In the genomic region with DNA sequence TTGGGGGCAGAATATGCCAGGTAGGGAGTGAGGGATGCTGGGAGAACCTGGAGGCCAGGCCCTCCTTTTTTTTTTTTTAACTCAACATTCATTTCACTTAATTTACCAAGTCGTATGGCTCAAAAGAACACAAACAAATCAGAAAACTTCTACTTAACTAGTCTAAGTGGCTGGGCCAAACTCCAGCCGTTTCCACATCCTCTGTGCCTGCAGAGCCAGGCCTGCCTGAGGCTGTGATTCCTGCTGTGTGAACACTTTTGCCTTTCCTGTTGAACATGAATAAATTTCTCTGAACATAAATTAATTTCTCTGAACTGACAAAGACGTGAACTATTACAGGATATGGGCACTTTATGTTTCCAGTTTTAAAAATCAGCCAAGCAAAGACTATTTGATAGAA, we compare ENCODE assay signal across 42 mouse cellular contexts. TPM values are rescaled to one million over a fixed set of nuclear protein-coding genes. Genes with fewer than 3 reads are reported as not detected.
DNase-seq lines count a peak whose midpoint lies in the region; ATAC-seq and TF ChIP-seq lines count a peak whose summit lies in the region.
"Had no signal": no experiment of that assay in that cellular context is flagged by ENCODE, and none has a peak within 500 bp of the region (broad histone marks: within the 10 kb centered on the region; RNA-seq: fewer than 3 reads in every experiment).

No protein-coding gene starts in this region.

- WGBS in kidney, postnatal 0 days = 42% methylated on average over 3 of the region's 3 CpGs
- WGBS in kidney, embryonic 15.5 days = 42% methylated on average over 3 of the region's 3 CpGs
- WGBS in liver, embryonic 15.5 days (ENCODE audit: insufficient replicate concordance) = 71% methylated on average over 3 of the region's 3 CpGs

- H3K4me2 ChIP-seq in kidney, postnatal 0 days (ENCODE audit: low read length) = no peak overlapping the region
- H3K4me2 ChIP-seq in kidney, embryonic 15.5 days = no peak overlapping the region
- H3K4me2 ChIP-seq in liver, embryonic 15.5 days = no peak overlapping the region
- H3K4me2 ChIP-seq: forebrain, embryonic 15.5 days; heart, embryonic 12.5 days; hindbrain, embryonic 14.5 days; liver, embryonic 13.5 days; lung, embryonic 14.5 days; midbrain, embryonic 12.5 days; stomach, embryonic 15.5 days had no signal

- no peak for ATAC-seq in kidney, postnatal 0 days (replicated peaks; ENCODE audit: low FRiP score, low read depth)
- ATAC-seq in kidney, embryonic 15.5 days (replicated peaks; ENCODE audit: low FRiP score) = no peak
- ATAC-seq in liver, embryonic 15.5 days (ENCODE audit: insufficient read depth) = no peak
- ATAC-seq in hematopoietic stem cell, adult 5-6 weeks (replicated peaks in 1 of 2; ENCODE audit: insufficient read depth in 1 of 2, low FRiP score in 2 of 2, low TSS enrichment in 1 of 2, low read depth in 1 of 2, poor library complexity in 2 of 2, severe bottlenecking in 2 of 2) = 0 out of 4 replicates have a peak, but pooled peaks have one; percentile 5 to 56
- ATAC-seq: activated CD4-positive, CD25-positive, alpha-beta regulatory T cell, adult 4 months; forebrain, embryonic 15.5 days; intestine, postnatal 0 days had no signal

- H3K4me1 ChIP-seq in kidney, postnatal 0 days (replicated peaks; ENCODE audit: insufficient read depth, low read length) = no peaks in the 10 kb centered on the region
- no peaks in the 10 kb centered on the region for H3K4me1 ChIP-seq in kidney, embryonic 15.5 days
- H3K4me1 ChIP-seq in liver, embryonic 15.5 days (replicated peaks) = peaks cover 45% of the 10 kb centered on the region
- H3K4me1 ChIP-seq: forebrain, embryonic 15.5 days; heart, embryonic 12.5 days; midbrain, embryonic 12.5 days; stomach, embryonic 15.5 days had no signal

- no peak overlapping the region for H3K27ac ChIP-seq in kidney, postnatal 0 days
- H3K27ac ChIP-seq in kidney, embryonic 15.5 days = no peak overlapping the region
- H3K27ac ChIP-seq in liver, embryonic 15.5 days (replicated peaks) = 0 out of 2 replicates have a peak overlapping the region, but pooled peaks have one; percentile 31
- H3K27ac ChIP-seq: forebrain, embryonic 10.5 days; forebrain, embryonic 15.5 days; hindbrain, embryonic 14.5 days; midbrain, embryonic 12.5 days; stomach, embryonic 15.5 days had no signal

- no peaks in the 10 kb centered on the region for H3K9me3 ChIP-seq in kidney, postnatal 0 days (replicated peaks; ENCODE audit: low read length)
- no peaks in the 10 kb centered on the region for H3K9me3 ChIP-seq in kidney, embryonic 15.5 days (replicated peaks)
- H3K9me3 ChIP-seq in liver, embryonic 15.5 days (replicated peaks) = no peaks in the 10 kb centered on the region
- H3K9me3 ChIP-seq: forebrain, embryonic 10.5 days; forebrain, embryonic 15.5 days; heart, embryonic 12.5 days; liver, embryonic 13.5 days; midbrain, embryonic 12.5 days; stomach, embryonic 15.5 days had no signal

- H3K27me3 ChIP-seq in kidney, postnatal 0 days (ENCODE audit: insufficient read depth, low read length) = no peaks in the 10 kb centered on the region
- no peaks in the 10 kb centered on the region for H3K27me3 ChIP-seq in kidney, embryonic 15.5 days
- no peaks in the 10 kb centered on the region for H3K27me3 ChIP-seq in liver, embryonic 15.5 days
- H3K27me3 ChIP-seq: forebrain, embryonic 15.5 days; heart, embryonic 12.5 days; liver, embryonic 13.5 days; megakaryocyte, embryonic 14.5 days; midbrain, embryonic 12.5 days; stomach, embryonic 15.5 days had no signal

- peak; percentile 41 for DNase-seq in kidney, postnatal 0 days (ENCODE audit: low spot score)
- DNase-seq in liver (no peak), NIH3T3 (ENCODE audit: low read depth) (peak; percentile 79)
- DNase-seq in ovary, adult 18-20 months (ENCODE audit: low spot score) = no peak
- DNase-seq: adrenal gland, adult 8-10 months; B cell, adult 2 months; cerebellum, adult 2 months; cerebellum, postnatal 14 days; gastrocnemius, postnatal 25 days; heart, adult 18-20 months; heart, postnatal 4 days; liver, embryonic 13.5 days; lung, embryonic 14.5 days; retina, postnatal 1 day; right cerebral cortex, postnatal 14 days; thymus, postnatal 14 days had no signal

- H3K4me3 ChIP-seq in kidney, postnatal 0 days (replicated peaks; ENCODE audit: low read depth, low read length) = no peak overlapping the region
- H3K4me3 ChIP-seq in kidney, embryonic 15.5 days (replicated peaks) = no peak overlapping the region
- H3K4me3 ChIP-seq in liver, embryonic 15.5 days (replicated peaks) = no peak overlapping the region
- H3K4me3 ChIP-seq: forebrain, embryonic 10.5 days; forebrain, embryonic 15.5 days; heart, embryonic 12.5 days; liver, embryonic 13.5 days; megakaryocyte, embryonic 14.5 days; midbrain, embryonic 12.5 days; stomach, embryonic 15.5 days had no signal

- TF ChIP-seq CTCF in kidney, postnatal 0 days (IDR thresholded peaks at IDR 0.05; ENCODE audit: low read depth) = no peak

- no peak overlapping the region for H3K9ac ChIP-seq in kidney, postnatal 0 days (ENCODE audit: low read depth, low read length)
- no peak overlapping the region for H3K9ac ChIP-seq in kidney, embryonic 15.5 days
- no peak overlapping the region for H3K9ac ChIP-seq in liver, embryonic 15.5 days
- H3K9ac ChIP-seq: forebrain, embryonic 15.5 days; heart, embryonic 12.5 days; hindbrain, embryonic 14.5 days; liver, embryonic 13.5 days; lung, embryonic 14.5 days; midbrain, embryonic 12.5 days; stomach, embryonic 15.5 days had no signal

- H3K36me3 ChIP-seq in kidney, postnatal 0 days (ENCODE audit: insufficient read depth, low read length) = no peaks in the 10 kb centered on the region
- no peaks in the 10 kb centered on the region for H3K36me3 ChIP-seq in kidney, embryonic 15.5 days
- no peaks in the 10 kb centered on the region for H3K36me3 ChIP-seq in liver, embryonic 15.5 days (replicated peaks)
- H3K36me3 ChIP-seq: forebrain, embryonic 10.5 days; forebrain, embryonic 15.5 days; heart, embryonic 12.5 days; liver, embryonic 13.5 days; midbrain, embryonic 12.5 days; stomach, embryonic 15.5 days had no signal

RNA-seq across cellular contexts. Expression of a gene that starts 40.6 kb away (rescaled TPM):
- polyA plus RNA-seq in kidney, postnatal 0 days (2015; fragmentation: Nextera tagmentation; extraction: Ambion mirVana) = not detected in 2 replicates
- polyA plus RNA-seq in kidney, embryonic 15.5 days (2015; fragmentation: Nextera tagmentation; extraction: Ambion mirVana) = not detected in 2 replicates
- polyA plus RNA-seq in liver, embryonic 15.5 days (2015; fragmentation: Nextera tagmentation; extraction: Ambion mirVana) = not detected in 2 replicates
- not detected in 2 replicates for total RNA-seq in hematopoietic stem cell, adult 5-6 weeks (2017)
- total RNA-seq: adrenal gland, adult 8-10 months; adrenal gland, postnatal 4 days; gastrocnemius, adult 18-20 months; gastrocnemius, postnatal 25 days; heart, adult 18-20 months; heart, postnatal 4 days; layer of hippocampus, adult 18-20 months; layer of hippocampus, postnatal 10 days; left cerebral cortex, adult 18-20 months; left cerebral cortex, postnatal 14 days; monocyte, adult 5-6 weeks had no signal
- polyA plus RNA-seq: activated CD4-positive, CD25-positive, alpha-beta regulatory T cell, adult 4 months; cerebellum, adult 2 months; cortical plate, adult 2 months; forebrain, embryonic 10.5 days; forebrain, embryonic 15.5 days; frontal cortex, adult 2 months; heart, embryonic 12.5 days; heart, postnatal 0 days; hindbrain, embryonic 14.5 days; intestine, postnatal 0 days; limb, embryonic 14.5 days; liver, embryonic 13.5 days; lung, embryonic 14.5 days; midbrain, embryonic 12.5 days; neural tube, embryonic 14.5 days; small intestine, adult 2 months; stomach, embryonic 15.5 days; urinary bladder, adult 2 months had no signal

RNA-seq across cellular contexts. Expression of a gene that starts 46.9 kb away (rescaled TPM):
- 40.5 and 41.3 TPM in 2 replicates for polyA plus RNA-seq in kidney, postnatal 0 days (2015; fragmentation: Nextera tagmentation; extraction: Ambion mirVana)
- polyA plus RNA-seq in kidney, embryonic 15.5 days (2015; fragmentation: Nextera tagmentation; extraction: Ambion mirVana) = 54.6 and 54.7 TPM in 2 replicates
- 33.3 and 33.6 TPM in 2 replicates for polyA plus RNA-seq in liver, embryonic 15.5 days (2015; fragmentation: Nextera tagmentation; extraction: Ambion mirVana)
- 160 and 167 TPM in 2 replicates for total RNA-seq in hematopoietic stem cell, adult 5-6 weeks (2017)

Comparison
In these comparisons a context has a peak if more than half of its experiments do, and no peak if none do; other contexts are left out.
1. ATAC-seq: peak in hematopoietic stem cell, adult 5-6 weeks (2 of 2); none in kidney, postnatal 0 days (single experiment), kidney, embryonic 15.5 days (single experiment) and liver, embryonic 15.5 days (single experiment).
2. DNase-seq: peak in kidney, postnatal 0 days (single experiment) and NIH3T3 (single experiment); none in liver (single experiment) and ovary, adult 18-20 months (single experiment).